Comparison of ENCODE assay signal across 13 mouse cellular contexts in genomic region chr2:131309296-131309695, GRCm38 (mm10).
"Had no signal": no experiment of that assay in that cellular context is flagged by ENCODE, and none has a peak within 500 bp of the region (broad histone marks: within the 10 kb centered on the region; RNA-seq: fewer than 3 reads in every experiment).

No protein-coding gene starts in this region.

- H3K4me3 ChIP-seq: intestine, embryonic 15.5 days; limb, embryonic 12.5 days; lung, embryonic 15.5 days; megakaryocyte, embryonic 14.5 days; midbrain, embryonic 15.5 days; neural tube, embryonic 12.5 days had no signal

- H3K27ac ChIP-seq: intestine, embryonic 15.5 days; limb, embryonic 12.5 days; lung, embryonic 15.5 days; macrophage; midbrain, embryonic 15.5 days; neural tube, embryonic 12.5 days; stomach, postnatal 0 days had no signal

- H3K4me1 ChIP-seq: intestine, embryonic 15.5 days; limb, embryonic 12.5 days; lung, embryonic 15.5 days; midbrain, embryonic 15.5 days; neural tube, embryonic 12.5 days had no signal

- H3K9me3 ChIP-seq: intestine, embryonic 15.5 days; limb, embryonic 12.5 days; lung, embryonic 15.5 days; midbrain, embryonic 15.5 days; neural tube, embryonic 12.5 days had no signal

- H3K36me3 ChIP-seq: intestine, embryonic 15.5 days; lung, embryonic 15.5 days had no signal

- H3K9ac ChIP-seq: intestine, embryonic 15.5 days; limb, embryonic 12.5 days; lung, embryonic 15.5 days; midbrain, embryonic 15.5 days; neural tube, embryonic 12.5 days had no signal

- ATAC-seq: intestine, embryonic 15.5 days; midbrain, embryonic 15.5 days had no signal

- DNase-seq: layer of hippocampus, adult 9-11 months; layer of hippocampus, postnatal 36 days; liver; lung, postnatal 14 days had no signal

- H3K27me3 ChIP-seq: intestine, embryonic 15.5 days; limb, embryonic 12.5 days; lung, embryonic 15.5 days; megakaryocyte, embryonic 14.5 days; midbrain, embryonic 15.5 days; neural tube, embryonic 12.5 days had no signal

- H3K4me2 ChIP-seq: intestine, embryonic 15.5 days; limb, embryonic 12.5 days; lung, embryonic 15.5 days; midbrain, embryonic 11.5 days; midbrain, embryonic 15.5 days; neural tube, embryonic 12.5 days had no signal
